ENCODE assay signal across 13 mouse cellular contexts in the genomic region with DNA sequence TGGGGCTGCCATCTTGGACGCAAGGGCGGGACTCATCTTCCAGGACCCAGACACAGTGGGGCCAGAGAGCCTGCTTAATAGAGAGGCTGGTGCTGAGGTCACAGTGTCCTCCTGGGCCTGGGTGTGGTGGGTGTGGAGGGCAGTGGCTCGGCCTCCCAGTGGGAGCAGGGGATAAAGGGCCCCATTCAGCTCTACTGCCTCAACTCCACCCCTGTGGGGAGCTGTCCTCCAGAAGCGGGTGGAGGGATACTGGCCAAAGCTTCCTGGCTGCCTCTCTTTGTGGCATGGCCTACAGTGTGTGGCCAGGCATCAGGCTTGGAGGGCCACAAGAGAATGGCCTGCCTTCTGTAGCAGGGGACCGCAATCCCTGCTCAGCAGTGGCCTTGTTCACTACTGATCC.
DNase-seq lines count a peak whose midpoint lies in the region; ATAC-seq and TF ChIP-seq lines count a peak whose summit lies in the region.
"Had no signal": no experiment of that assay in that cellular context is flagged by ENCODE, and none has a peak within 500 bp of the region (broad histone marks: within the 10 kb centered on the region; RNA-seq: fewer than 3 reads in every experiment).

No protein-coding gene starts in this region.

- 64% methylated on average over 5 of the region's 5 CpGs for WGBS in forebrain, embryonic 10.5 days
- 68% methylated on average over 5 of the region's 5 CpGs for WGBS in forebrain, embryonic 14.5 days
- 70% methylated on average over 5 of the region's 5 CpGs for WGBS in midbrain, embryonic 10.5 days
- WGBS in midbrain, embryonic 16.5 days = 73% methylated on average over 5 of the region's 5 CpGs
- 76% methylated on average over 5 of the region's 5 CpGs for WGBS in limb, embryonic 13.5 days
- 71% methylated on average over 5 of the region's 5 CpGs for WGBS in stomach, postnatal 0 days

- TF ChIP-seq EP300 in stomach, postnatal 0 days (optimal IDR thresholded peaks at IDR 0.05) = no peak

- H3K27me3 ChIP-seq in forebrain, embryonic 10.5 days (ENCODE audit: poor library complexity, severe bottlenecking) = no peaks in the 10 kb centered on the region
- H3K27me3 ChIP-seq in forebrain, embryonic 14.5 days (replicated peaks; ENCODE audit: control insufficient read depth, insufficient read depth, low read length) = no peaks in the 10 kb centered on the region
- H3K27me3 ChIP-seq in midbrain, embryonic 10.5 days (ENCODE audit: low read depth, poor library complexity, severe bottlenecking) = no peaks in the 10 kb centered on the region
- H3K27me3 ChIP-seq in midbrain, embryonic 16.5 days (ENCODE audit: control insufficient read depth, insufficient read depth, low read depth, low read length) = no peaks in the 10 kb centered on the region
- no peaks in the 10 kb centered on the region for H3K27me3 ChIP-seq in limb, embryonic 13.5 days
- H3K27me3 ChIP-seq in stomach, postnatal 0 days (ENCODE audit: control insufficient read depth, insufficient read depth, low read length) = no peaks in the 10 kb centered on the region
- H3K27me3 ChIP-seq: neural tube, embryonic 12.5 days had no signal

- no peak overlapping the region for H3K4me2 ChIP-seq in forebrain, embryonic 14.5 days (ENCODE audit: low read length)
- no peak overlapping the region for H3K4me2 ChIP-seq in midbrain, embryonic 16.5 days (ENCODE audit: low read length)
- H3K4me2 ChIP-seq in limb, embryonic 13.5 days (replicated peaks) = no peak overlapping the region
- no peak overlapping the region for H3K4me2 ChIP-seq in stomach, postnatal 0 days (replicated peaks; ENCODE audit: low read depth)
- H3K4me2 ChIP-seq: neural tube, embryonic 12.5 days had no signal

- DNase-seq in forebrain, embryonic 10.5 days (ENCODE audit: extremely low spot score, low spot score) = no peak
- DNase-seq in forebrain, embryonic 14.5 days (ENCODE audit: low spot score) = no peak
- no peak for DNase-seq in midbrain, embryonic 10.5 days (ENCODE audit: low spot score)
- DNase-seq in stomach, postnatal 0 days (ENCODE audit: low spot score) = peak; percentile 58
- DNase-seq in adrenal gland, adult 8-10 months = no peak
- DNase-seq in gastrocnemius, postnatal 25 days = no peak
- DNase-seq: cerebellum, adult 11 months; kidney, adult 11 months; right cerebral cortex, postnatal 25 days had no signal

- H3K9ac ChIP-seq in forebrain, embryonic 14.5 days (ENCODE audit: low read length) = no peak overlapping the region
- H3K9ac ChIP-seq in midbrain, embryonic 16.5 days (ENCODE audit: low read depth, low read length) = no peak overlapping the region
- H3K9ac ChIP-seq in limb, embryonic 13.5 days = no peak overlapping the region
- H3K9ac ChIP-seq in stomach, postnatal 0 days (ENCODE audit: low read length) = no peak overlapping the region
- H3K9ac ChIP-seq: neural tube, embryonic 12.5 days had no signal

- ATAC-seq in forebrain, embryonic 14.5 days = no peak
- no peak for ATAC-seq in midbrain, embryonic 16.5 days
- ATAC-seq in limb, embryonic 13.5 days (ENCODE audit: low FRiP score, low read depth) = peak; percentile 22; the same call in 1 of the 2 replicates
- peak; percentile 79 for ATAC-seq in stomach, postnatal 0 days (ENCODE audit: low FRiP score, low TSS enrichment)

- 0 out of 2 replicates have a peak, but pooled peaks cover 3% of the 10 kb centered on the region for H3K36me3 ChIP-seq in forebrain, embryonic 10.5 days (replicated peaks)
- no peaks in the 10 kb centered on the region for H3K36me3 ChIP-seq in forebrain, embryonic 14.5 days (ENCODE audit: control insufficient read depth, insufficient read depth, low read length)
- no peaks in the 10 kb centered on the region for H3K36me3 ChIP-seq in midbrain, embryonic 10.5 days
- H3K36me3 ChIP-seq in midbrain, embryonic 16.5 days (ENCODE audit: control insufficient read depth, insufficient read depth, low read length) = no peaks in the 10 kb centered on the region
- no peaks in the 10 kb centered on the region for H3K36me3 ChIP-seq in limb, embryonic 13.5 days
- H3K36me3 ChIP-seq in stomach, postnatal 0 days (ENCODE audit: control insufficient read depth, insufficient read depth, low read length) = no peaks in the 10 kb centered on the region
- H3K36me3 ChIP-seq: neural tube, embryonic 12.5 days had no signal

- peaks cover 21% of the 10 kb centered on the region for H3K4me1 ChIP-seq in forebrain, embryonic 10.5 days
- H3K4me1 ChIP-seq in forebrain, embryonic 14.5 days (ENCODE audit: control insufficient read depth, insufficient read depth, low read length) = no peaks in the 10 kb centered on the region
- H3K4me1 ChIP-seq in midbrain, embryonic 10.5 days = peaks cover 16% of the 10 kb centered on the region
- no peaks in the 10 kb centered on the region for H3K4me1 ChIP-seq in midbrain, embryonic 16.5 days (ENCODE audit: control insufficient read depth, insufficient read depth, low read length)
- peaks cover 25% of the 10 kb centered on the region for H3K4me1 ChIP-seq in limb, embryonic 13.5 days
- peaks cover 4% of the 10 kb centered on the region; the same call in 1 of the 2 replicates for H3K4me1 ChIP-seq in stomach, postnatal 0 days (replicated peaks; ENCODE audit: control insufficient read depth, insufficient read depth)

- H3K27ac ChIP-seq in forebrain, embryonic 10.5 days = peak overlapping the region; percentile 71
- no peak overlapping the region for H3K27ac ChIP-seq in forebrain, embryonic 14.5 days (ENCODE audit: low read depth, low read length)
- peak overlapping the region; percentile 46 for H3K27ac ChIP-seq in midbrain, embryonic 10.5 days (replicated peaks)
- H3K27ac ChIP-seq in midbrain, embryonic 16.5 days (ENCODE audit: low read length) = no peak overlapping the region
- H3K27ac ChIP-seq in limb, embryonic 13.5 days = no peak overlapping the region
- 0 out of 2 replicates have a peak overlapping the region, but pooled peaks have one; percentile 8 for H3K27ac ChIP-seq in stomach, postnatal 0 days (replicated peaks)
- H3K27ac ChIP-seq: left cerebral cortex, adult 2 months; neural tube, embryonic 12.5 days had no signal

- H3K9me3 ChIP-seq in forebrain, embryonic 10.5 days = no peaks in the 10 kb centered on the region
- no peaks in the 10 kb centered on the region for H3K9me3 ChIP-seq in forebrain, embryonic 14.5 days (replicated peaks; ENCODE audit: control insufficient read depth, low read length)
- no peaks in the 10 kb centered on the region for H3K9me3 ChIP-seq in midbrain, embryonic 10.5 days (replicated peaks)
- H3K9me3 ChIP-seq in midbrain, embryonic 16.5 days (replicated peaks; ENCODE audit: control insufficient read depth, low read length, poor library complexity, severe bottlenecking) = no peaks in the 10 kb centered on the region
- H3K9me3 ChIP-seq in limb, embryonic 13.5 days = no peaks in the 10 kb centered on the region
- H3K9me3 ChIP-seq in stomach, postnatal 0 days (ENCODE audit: control insufficient read depth, low read length) = no peaks in the 10 kb centered on the region
- H3K9me3 ChIP-seq: neural tube, embryonic 12.5 days had no signal

- H3K4me3 ChIP-seq in forebrain, embryonic 10.5 days = no peak overlapping the region
- no peak overlapping the region for H3K4me3 ChIP-seq in forebrain, embryonic 14.5 days (ENCODE audit: low read depth, low read length)
- no peak overlapping the region for H3K4me3 ChIP-seq in midbrain, embryonic 10.5 days
- no peak overlapping the region for H3K4me3 ChIP-seq in midbrain, embryonic 16.5 days (ENCODE audit: low read depth, low read length)
- H3K4me3 ChIP-seq in limb, embryonic 13.5 days = no peak overlapping the region
- H3K4me3 ChIP-seq in stomach, postnatal 0 days (ENCODE audit: low read depth, low read length) = no peak overlapping the region
- H3K4me3 ChIP-seq: left cerebral cortex, adult 2 months; neural tube, embryonic 12.5 days had no signal

- TF ChIP-seq CTCF in stomach, postnatal 0 days (IDR thresholded peaks at IDR 0.05; ENCODE audit: low read depth) = no peak

Comparison
In these comparisons a context has a peak if more than half of its experiments do, and no peak if none do; other contexts are left out.
1. H3K27ac ChIP-seq: peak in forebrain, embryonic 10.5 days (single experiment), midbrain, embryonic 10.5 days (single experiment) and stomach, postnatal 0 days (single experiment); none in forebrain, embryonic 14.5 days (single experiment), midbrain, embryonic 16.5 days (single experiment) and limb, embryonic 13.5 days (single experiment).
2. ATAC-seq: peak in limb, embryonic 13.5 days (single experiment) and stomach, postnatal 0 days (single experiment); none in forebrain, embryonic 14.5 days (single experiment) and midbrain, embryonic 16.5 days (single experiment).